Mouse (Mus musculus) cerebellum, adult 9-11 months (tissue): ENCODE results near the gene Lima1.

Experiments
- DNase-seq: peaks from one replicate; pipeline ENCODE4 v3.0.0; 2022

Lima1 gene

DNA sequence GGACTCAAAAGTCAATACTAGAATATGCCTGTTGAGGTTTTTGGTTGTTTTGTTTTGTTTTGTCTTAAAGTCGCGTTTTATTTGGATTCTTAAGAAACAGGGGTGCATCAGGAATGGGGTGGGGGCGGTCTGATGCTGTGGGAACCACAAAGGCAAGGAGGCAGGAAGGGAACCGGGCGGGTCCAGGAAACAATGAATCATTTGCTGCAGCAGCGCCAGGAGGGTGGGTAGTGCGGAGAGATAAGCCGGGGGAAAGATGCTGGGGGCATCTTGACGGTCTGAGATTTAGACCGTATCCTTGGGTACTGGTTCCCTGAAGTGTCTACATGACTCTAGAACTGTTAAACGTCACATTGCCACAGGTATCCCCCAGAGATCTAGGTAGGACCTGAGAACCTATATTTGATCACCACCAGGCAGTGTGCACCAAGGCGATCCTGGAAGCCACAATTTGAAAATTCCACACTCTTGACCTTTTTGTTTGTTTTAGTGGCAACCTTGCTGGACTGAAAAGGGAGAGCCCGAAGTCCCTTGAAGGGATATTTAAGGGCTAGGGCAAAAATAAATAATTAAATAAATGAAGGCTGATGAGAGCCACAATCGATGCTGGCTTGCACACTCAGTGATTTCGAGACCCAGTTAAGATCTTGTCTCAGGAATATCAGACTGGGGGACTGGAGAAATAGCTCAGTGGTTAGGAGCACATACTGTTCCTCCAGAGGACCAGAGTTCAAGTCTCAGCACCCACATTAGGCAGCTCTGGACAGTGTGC is 8.6 kb downstream of the Lima1 start:
- no peak for DNase-seq

- DNase-seq: peak; percentile 18
These were observed 9.3 kb downstream of the Lima1 start for GRCm38 (mm10) chr15:99865942-99866341.

DNA sequence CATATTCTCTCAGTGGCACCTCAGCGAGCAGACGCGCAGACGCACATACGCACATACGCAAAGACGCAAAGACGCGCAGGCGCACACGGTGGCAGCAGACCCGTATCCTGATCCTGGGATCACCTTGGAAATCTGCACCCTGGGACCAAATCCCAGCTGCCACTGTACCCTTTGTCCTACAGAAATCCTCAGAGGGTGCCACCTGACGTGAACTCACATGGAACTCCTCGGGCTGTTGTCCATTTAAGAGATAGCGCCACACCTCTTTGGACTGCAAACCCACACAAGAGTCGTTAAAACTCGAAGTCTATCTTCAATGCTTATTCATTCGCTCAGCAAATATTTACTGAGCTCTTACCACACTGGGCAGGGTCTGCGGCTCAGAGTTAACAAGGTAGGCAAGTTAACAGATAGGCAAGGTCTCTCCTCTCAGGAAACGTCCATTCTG is 9.7 kb downstream of the Lima1 start:
- no peak for DNase-seq

- no peak for DNase-seq
These were observed 10.2 kb downstream of the Lima1 start for GRCm38 (mm10) chr15:99865046-99865445.

- no peak for DNase-seq
These were observed 11.5 kb downstream of the Lima1 start for GRCm38 (mm10) chr15:99863786-99864185.

GRCm38 (mm10) chr15:99863358-99863757 is 11.9 kb downstream of the Lima1 start:
- no peak for DNase-seq

DNA sequence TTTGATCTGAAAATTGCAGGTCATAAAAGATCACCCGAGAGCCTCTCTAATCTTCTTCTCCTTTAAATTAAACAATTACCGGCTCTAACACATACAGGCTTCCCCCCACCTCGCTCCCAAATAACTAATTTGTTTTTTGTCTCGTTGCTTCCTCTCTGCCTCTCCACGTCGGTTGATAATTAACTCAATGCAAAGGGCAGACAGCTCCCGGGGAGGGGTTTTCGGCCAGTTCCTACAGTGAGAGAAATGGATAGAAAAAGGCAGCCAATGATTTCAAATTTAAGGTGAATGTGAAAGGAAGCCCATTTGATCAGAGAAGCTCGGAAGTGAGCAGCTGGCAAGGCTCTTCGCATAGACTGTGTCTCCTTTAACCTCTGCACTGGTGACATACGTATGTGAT is 12.8 kb downstream of the Lima1 start:
- no peak for DNase-seq

- DNase-seq: no peak
These were observed 13.3 kb downstream of the Lima1 start for GRCm38 (mm10) chr15:99861955-99862354.

- DNase-seq: no peak
These were observed 13.7 kb downstream of the Lima1 start for GRCm38 (mm10) chr15:99861536-99861935.

DNA sequence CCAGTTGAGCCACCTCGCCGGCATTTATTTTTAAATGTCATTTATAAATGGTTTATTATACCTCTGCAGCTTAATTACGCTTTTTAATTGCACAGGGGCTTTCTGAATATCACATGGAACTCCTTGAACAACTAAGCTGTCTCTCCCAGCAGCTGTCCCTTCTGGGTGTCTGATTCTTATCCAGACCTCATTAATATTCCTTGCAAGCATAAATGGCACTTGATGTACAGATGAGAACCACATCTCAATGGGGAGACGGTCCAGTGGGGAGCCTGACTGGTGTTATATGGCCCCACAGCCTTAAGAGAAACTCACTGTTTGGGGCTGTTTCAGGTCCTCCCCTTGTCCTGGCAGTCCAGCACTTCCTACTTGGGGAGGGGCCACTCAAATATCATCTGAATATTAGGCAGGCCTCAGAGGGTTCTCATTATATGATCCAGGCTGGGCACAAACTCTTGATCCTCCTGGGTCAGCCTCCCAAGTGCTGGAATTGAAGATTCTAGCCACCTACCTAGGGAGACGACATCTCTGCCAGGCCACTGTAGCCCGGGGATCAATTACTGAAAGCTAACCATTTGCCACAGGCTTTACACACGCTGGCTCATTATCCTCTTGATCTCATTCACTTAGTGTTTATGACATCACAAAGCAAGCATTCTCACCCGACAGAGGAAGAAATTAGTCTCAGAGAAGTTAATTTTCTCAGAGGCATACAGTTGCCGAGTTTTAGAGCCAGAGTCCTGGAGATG is 15.4 kb downstream of the Lima1 start:
- no peak for DNase-seq

GRCm38 (mm10) chr15:99857479-99857878 is 17.8 kb downstream of the Lima1 start:
- no peak for DNase-seq

DNA sequence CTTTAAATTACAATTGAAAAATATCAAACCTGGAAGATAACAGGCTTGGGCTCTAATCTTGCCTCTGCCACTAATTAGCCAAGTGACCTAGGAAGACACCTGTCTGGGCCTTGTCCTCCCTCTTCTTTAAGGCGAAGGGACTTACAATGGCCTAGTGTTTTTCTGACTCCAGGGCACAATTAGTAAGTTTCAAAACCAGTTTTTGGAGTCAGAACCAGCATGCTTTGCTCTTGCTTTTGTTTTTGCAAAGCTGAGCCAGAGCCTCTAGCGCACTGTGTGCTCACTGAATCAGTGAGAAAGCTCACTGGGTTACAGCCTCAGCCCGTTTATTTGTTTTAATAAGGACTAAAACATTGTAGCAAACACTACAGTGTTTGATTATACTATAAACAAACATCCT is 20.1 kb downstream of the Lima1 start:
- no peak for DNase-seq

DNA sequence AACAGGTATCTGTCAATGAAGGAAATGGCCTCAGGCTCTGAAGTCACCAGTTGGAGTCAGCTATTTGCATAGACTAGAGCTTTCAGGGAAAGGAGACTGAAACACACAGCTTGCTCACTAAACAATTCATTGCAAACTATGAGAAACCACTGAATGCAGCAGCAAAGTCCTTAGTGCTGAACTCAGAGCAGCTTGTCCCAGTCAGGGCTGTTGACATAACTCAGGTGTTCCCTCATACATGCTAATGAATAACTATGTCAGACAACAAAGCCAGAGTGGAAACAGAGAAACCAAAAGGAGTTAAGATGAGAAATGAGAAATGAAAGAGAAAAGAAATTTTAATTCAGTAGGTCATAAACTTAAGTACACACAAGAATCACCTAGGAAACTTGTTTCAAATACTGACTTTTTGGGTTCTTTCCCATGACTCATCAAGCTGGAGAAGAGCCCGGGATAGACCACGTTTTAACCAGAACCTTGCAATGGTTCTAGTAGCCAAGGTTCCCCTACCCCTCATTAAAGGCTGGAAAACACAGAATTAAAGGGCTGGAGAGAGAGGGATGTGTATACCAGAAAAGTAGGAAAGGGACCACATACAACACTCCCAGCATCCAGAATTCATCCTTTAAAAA is 22.5 kb downstream of the Lima1 start:
- DNase-seq: no peak

DNA sequence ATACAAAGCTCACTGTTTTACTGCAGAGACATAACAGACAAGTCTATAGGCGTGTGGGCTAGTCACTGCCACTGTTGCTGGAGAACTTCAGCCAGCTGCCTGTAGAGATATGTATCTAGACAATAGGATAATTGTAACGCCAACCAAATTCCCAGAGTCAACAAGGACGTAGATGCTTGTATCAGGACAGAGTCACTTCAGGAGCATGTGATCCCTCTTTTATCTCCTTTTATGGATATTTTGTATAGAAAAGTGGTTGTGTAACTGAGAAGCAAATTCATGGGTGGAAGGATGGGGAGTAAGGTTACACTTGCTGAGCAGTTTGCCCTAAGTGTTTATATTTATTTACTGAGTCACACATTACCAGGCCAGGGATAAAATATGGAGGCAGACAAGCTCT is 25.0 kb downstream of the Lima1 start:
- no peak for DNase-seq

- no peak for DNase-seq
These were observed 27.3 kb downstream of the Lima1 start for GRCm38 (mm10) chr15:99847937-99848336.

DNA sequence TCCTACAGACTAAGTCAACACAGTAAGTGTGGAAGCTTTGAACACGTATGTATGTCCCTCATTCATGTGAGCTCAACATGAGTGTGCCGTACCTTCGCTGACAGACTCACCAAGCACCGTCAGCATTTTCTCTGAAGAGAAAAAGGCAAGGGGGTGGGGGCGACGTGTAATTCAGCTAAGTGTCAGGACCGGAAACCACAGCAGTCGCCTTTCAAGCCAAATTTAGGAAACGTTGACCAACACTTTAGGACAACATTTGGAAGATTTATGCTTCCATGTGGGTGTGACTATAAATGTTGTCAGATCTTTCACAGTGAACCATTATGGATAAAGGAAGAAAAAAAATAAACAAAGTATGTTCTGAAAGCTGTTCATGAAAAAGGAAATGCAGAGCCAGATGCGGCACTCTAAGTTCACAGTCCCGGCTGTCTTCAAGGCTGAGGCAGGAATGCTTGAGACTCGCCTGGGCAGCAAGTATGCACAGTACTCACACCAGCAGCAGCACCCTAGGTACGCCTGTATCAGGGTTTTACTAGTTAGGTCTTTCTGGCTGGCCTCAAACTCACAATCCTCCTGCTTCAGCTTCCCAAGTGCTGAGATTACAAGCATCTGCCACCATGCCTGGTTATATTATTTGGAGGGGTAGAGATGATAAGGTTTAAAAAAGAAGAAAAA is 27.9 kb downstream of the Lima1 start:
- no peak for DNase-seq

DNA sequence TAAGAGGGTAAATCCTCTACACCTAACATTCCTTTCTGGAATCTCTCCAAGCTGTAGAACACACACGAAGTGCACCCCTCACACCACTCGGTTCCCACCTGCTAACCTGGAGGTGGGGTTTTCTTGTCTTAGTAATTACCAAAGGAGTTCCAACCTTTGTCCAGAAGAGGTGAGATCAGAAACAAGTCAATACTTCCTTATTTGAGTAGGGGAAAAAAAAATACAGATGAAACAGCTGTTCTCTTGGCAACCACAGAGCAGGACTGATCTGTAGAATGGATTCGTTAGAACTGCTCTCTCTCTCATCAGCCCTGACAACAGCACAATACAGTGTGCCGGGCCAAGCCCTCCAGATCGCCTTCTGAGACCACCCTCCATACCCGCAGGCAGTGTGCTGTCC is 28.6 kb downstream of the Lima1 start:
- no peak for DNase-seq

- DNase-seq: no peak
These were observed 31.4 kb downstream of the Lima1 start for GRCm38 (mm10) chr15:99843856-99844255.

DNA sequence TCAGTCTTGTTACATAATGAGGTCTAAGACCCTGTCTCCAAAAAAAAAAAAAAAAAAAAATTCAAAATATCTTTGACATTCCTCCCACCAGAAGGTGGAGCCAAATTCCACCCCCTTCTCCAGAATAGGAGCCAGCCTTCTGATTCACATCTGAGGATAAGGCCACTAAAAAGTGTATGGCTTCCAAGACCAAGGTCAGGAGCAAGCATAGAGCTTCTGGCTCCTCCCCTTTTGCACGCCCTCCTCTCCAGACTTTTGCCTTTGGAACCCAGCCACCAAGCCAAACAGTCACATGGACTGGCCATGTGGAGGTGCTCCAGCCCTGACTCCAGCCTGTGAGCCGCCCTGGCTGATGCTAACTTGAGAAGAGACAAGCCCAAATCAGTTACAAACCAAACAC is 35.3 kb downstream of the Lima1 start:
- DNase-seq: peak; percentile 28

GRCm38 (mm10) chr15:99839165-99839840 is 36.0 kb downstream of the Lima1 start:
- DNase-seq: peak; percentile 23

GRCm38 (mm10) chr15:99837561-99837960 is 37.7 kb downstream of the Lima1 start:
- peak; percentile 63 for DNase-seq

GRCm38 (mm10) chr15:99835191-99835590 is 40.1 kb downstream of the Lima1 start:
- DNase-seq: no peak

DNA sequence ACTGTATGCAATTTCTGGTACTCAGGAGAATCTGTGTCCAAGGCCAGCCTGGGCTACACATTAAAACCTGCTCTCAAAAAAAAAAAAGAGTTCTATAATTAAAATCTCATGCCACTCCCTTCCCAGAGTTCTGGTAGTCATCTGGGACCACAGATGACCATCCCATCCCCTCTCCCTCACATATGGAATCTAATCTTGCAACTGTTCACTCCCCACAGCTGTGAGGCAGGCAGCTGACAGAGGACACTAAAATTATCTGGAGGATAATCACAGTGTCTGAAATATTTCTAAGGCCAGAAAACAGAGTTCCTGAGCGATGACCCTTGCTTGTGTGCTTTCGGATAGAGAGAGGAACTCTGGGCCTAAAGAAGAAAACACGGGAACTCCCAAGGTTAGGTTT is 40.6 kb downstream of the Lima1 start:
- no peak for DNase-seq
